Mouse (Mus musculus) stomach, postnatal 0 days (tissue): ENCODE measurements around the gene Ccnd3. TPM values are rescaled to one million over a fixed set of nuclear protein-coding genes. Genes with fewer than 3 reads are reported as not detected.

Experiments used
- ATAC-seq: fragments of 200-750 bp; cut with Nextera tagmentation; 2 replicates; pipeline ENCODE4 v1.8.0; 2017; ENCODE audit not compliant: low FRiP score, low TSS enrichment
- DNase-seq: peaks from one replicate; pipeline ENCODE4 v3.0.0-alpha.2; 2016; ENCODE audit warnings: low spot score
- H3K27ac ChIP-seq: fragments of 300-500 bp; sonication (generic); replicated peaks from 2 replicates; pipeline ENCODE4 v1.5.1; 2014; ENCODE audit warnings: mild to moderate bottlenecking, control low read depth
- H3K27me3 ChIP-seq: fragments of 300-500 bp; sonication (generic); 2 replicates; pipeline ENCODE4 v1.6.1; 2014; ENCODE audit warnings: low read length; ENCODE audit not compliant: control insufficient read depth, insufficient read depth
- H3K36me3 ChIP-seq: fragments of 300-500 bp; sonication (generic); 2 replicates; pipeline ENCODE4 v1.6.1; 2014; ENCODE audit warnings: low read length, mixed read lengths; ENCODE audit not compliant: control insufficient read depth, insufficient read depth
- H3K4me1 ChIP-seq: fragments of 300-500 bp; sonication (generic); replicated peaks from 2 replicates; pipeline ENCODE4 v1.6.1; 2014; ENCODE audit warnings: antibody characterized with exemption; ENCODE audit not compliant: control insufficient read depth, insufficient read depth
- H3K4me2 ChIP-seq: fragments of 300-500 bp; sonication (generic); replicated peaks from 2 replicates; pipeline ENCODE4 v1.6.1; 2014; ENCODE audit warnings: low read depth, mild to moderate bottlenecking, control low read depth, moderate library complexity
- H3K4me3 ChIP-seq: fragments of 300-500 bp; sonication (generic); 2 replicates; pipeline ENCODE4 v1.5.1; 2014; ENCODE audit warnings: low read depth, low read length, control low read depth
- H3K9ac ChIP-seq: fragments of 300-500 bp; sonication (generic); 2 replicates; pipeline ENCODE4 v1.6.1; 2014; ENCODE audit warnings: mild to moderate bottlenecking, low read length, control low read depth, mixed read lengths
- H3K9me3 ChIP-seq: fragments of 300-500 bp; sonication (generic); 2 replicates; pipeline ENCODE4 v1.6.1; 2016; ENCODE audit warnings: low read length; ENCODE audit not compliant: control insufficient read depth
- CTCF ChIP-seq: IDR thresholded peaks from 2 replicates; pipeline ENCODE4 v1.5.1; 2016; ENCODE audit warnings: antibody characterized with exemption, low read depth, mild to moderate bottlenecking, moderate library complexity
- EP300 ChIP-seq: optimal IDR thresholded peaks from 2 replicates; pipeline ENCODE3; 2016; ENCODE audit warnings: antibody characterized with exemption
- WGBS: fragments of 180-500 bp; shearing (Covaris S2); extraction: QIAGEN DNeasy Blood & Tissue Kit; methylation state at CpG from one replicate; pipeline ENCODE4 v1.1.7; 2014; 5-methylcytosine and 5-hydroxymethylcytosine counted together
- polyA plus RNA-seq: library from polyadenylated mRNA; unstranded; fragments of >200 nt; fragmentation: Nextera tagmentation; extraction: Ambion mirVana; gene quantifications from 2 replicates; pipeline ENCODE4 v1.2.1, GENCODE M21; 2015

Ccnd3 gene
- polyA plus RNA-seq, 1 experiment from 2014 or later, result 219 TPM

DNA sequence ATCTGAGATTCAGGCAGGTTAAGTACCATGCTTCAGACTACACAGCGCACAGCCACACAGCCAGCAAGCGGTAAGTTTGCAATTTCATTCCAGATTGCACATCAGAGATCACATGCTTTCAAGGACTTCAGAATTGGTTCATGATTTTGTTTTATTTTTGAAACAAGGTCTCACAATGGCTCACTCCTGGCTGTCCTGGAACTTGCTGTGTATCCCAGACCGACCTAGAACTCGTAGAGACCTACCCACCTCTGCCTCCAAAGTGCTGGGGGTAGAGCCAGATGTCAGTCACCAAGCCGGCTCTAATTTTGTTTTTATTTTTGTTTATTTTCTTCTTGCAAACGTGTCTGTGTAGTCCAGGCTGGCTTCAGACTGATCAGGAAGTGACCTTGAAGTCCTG is 58.0 kb downstream of the Ccnd3 start:
- ATAC-seq, result no peak
- no peaks in the 10 kb centered on the region for H3K27me3 ChIP-seq
- no peaks in the 10 kb centered on the region for H3K9me3 ChIP-seq
- H3K27ac ChIP-seq, result no peak overlapping the region
- TF ChIP-seq CTCF (no peak), EP300 (no peak)
- H3K36me3 ChIP-seq, result no peaks in the 10 kb centered on the region
- no peak overlapping the region for H3K4me3 ChIP-seq
- H3K4me1 ChIP-seq, result no peaks in the 10 kb centered on the region
- H3K4me2 ChIP-seq, result no peak overlapping the region
- 78% methylated on average over 6 of the region's 6 CpGs for WGBS
- H3K9ac ChIP-seq, result no peak overlapping the region
- DNase-seq, result no peak

GRCm38 (mm10) chr17:47564612-47565011 is 59.8 kb downstream of the Ccnd3 start:
- Histone ChIP-seq H3K27ac (no peak overlapping the region), H3K4me1 (no peaks in the 10 kb centered on the region), H3K4me3 (no peak overlapping the region), H3K27me3 (no peaks in the 10 kb centered on the region), H3K9ac (no peak overlapping the region), H3K36me3 (no peaks in the 10 kb centered on the region), H3K9me3 (no peaks in the 10 kb centered on the region), H3K4me2 (no peak overlapping the region)
- 79% methylated on average over 5 of the region's 5 CpGs for WGBS
- ATAC-seq, result no peak
- DNase-seq, result no peak
- TF ChIP-seq EP300 (no peak), CTCF (no peak)

DNA sequence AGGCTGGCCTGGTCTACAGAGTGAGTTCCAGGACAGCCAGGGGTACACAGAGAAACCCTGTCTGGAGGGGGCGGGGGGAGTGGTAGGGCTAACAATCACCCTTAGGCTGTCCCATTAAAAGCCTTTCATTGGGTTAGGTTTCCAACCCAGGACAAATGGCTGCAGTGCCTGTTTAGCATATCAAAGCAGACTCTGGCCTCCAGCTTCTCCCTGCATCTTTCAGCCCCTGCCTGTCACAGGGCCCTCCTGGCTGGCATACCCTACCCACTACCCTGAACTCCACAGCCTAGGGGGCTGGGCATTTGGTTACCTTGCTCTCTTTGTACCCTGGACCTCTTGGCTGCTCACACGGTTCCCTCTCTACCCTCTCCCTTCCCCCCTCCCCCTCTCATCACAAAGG is 61.3 kb downstream of the Ccnd3 start:
- 50% methylated on average over 2 of the region's 2 CpGs for WGBS
- no peak overlapping the region for H3K4me2 ChIP-seq
- no peaks in the 10 kb centered on the region for H3K36me3 ChIP-seq
- no peaks in the 10 kb centered on the region for H3K27me3 ChIP-seq
- no peak for DNase-seq
- no peak for ATAC-seq
- H3K9ac ChIP-seq, result no peak overlapping the region
- H3K4me1 ChIP-seq, result no peaks in the 10 kb centered on the region
- no peak overlapping the region for H3K4me3 ChIP-seq
- no peak overlapping the region for H3K27ac ChIP-seq
- TF ChIP-seq CTCF (no peak), EP300 (no peak)
- no peaks in the 10 kb centered on the region for H3K9me3 ChIP-seq

GRCm38 (mm10) chr17:47567271-47567670 is 62.4 kb downstream of the Ccnd3 start:
- TF ChIP-seq CTCF (no peak), EP300 (no peak)
- Histone ChIP-seq H3K9ac (no peak overlapping the region), H3K4me1 (no peaks in the 10 kb centered on the region), H3K36me3 (no peaks in the 10 kb centered on the region), H3K27me3 (no peaks in the 10 kb centered on the region), H3K9me3 (no peaks in the 10 kb centered on the region), H3K27ac (peak overlapping the region; percentile 35; the same call in 1 of the 2 replicates), H3K4me2 (no peak overlapping the region), H3K4me3 (no peak overlapping the region)
- ATAC-seq, result no peak
- DNase-seq, result no peak
- WGBS, result 60% methylated on average over 3 of the region's 3 CpGs

DNA sequence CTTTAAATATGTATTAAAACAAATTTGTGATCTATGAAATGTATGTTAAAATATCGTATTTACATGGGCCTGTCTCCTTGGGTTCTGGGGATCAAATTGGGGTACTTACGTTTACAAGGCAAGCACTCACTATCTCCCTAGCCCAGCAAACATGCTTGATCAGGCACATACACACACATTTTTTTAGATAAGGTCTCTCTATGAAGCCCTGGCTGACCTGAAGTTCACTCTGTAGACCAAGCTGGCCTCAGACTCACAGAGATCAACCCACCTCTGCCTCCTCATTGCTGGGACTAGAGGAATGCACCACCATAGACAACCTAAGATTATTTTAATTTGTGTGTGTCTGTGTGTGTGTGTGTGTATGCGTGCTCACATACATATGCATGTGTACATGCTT is 63.5 kb downstream of the Ccnd3 start:
- Histone ChIP-seq H3K4me3 (no peak overlapping the region), H3K27me3 (no peaks in the 10 kb centered on the region), H3K9ac (no peak overlapping the region), H3K9me3 (no peaks in the 10 kb centered on the region), H3K4me1 (no peaks in the 10 kb centered on the region), H3K4me2 (no peak overlapping the region), H3K36me3 (no peaks in the 10 kb centered on the region), H3K27ac (no peak overlapping the region)
- ATAC-seq, result no peak
- no peak for TF ChIP-seq EP300
- TF ChIP-seq CTCF, result no peak
- 93% methylated on average over 3 of the region's 3 CpGs for WGBS
- no peak for DNase-seq

DNA sequence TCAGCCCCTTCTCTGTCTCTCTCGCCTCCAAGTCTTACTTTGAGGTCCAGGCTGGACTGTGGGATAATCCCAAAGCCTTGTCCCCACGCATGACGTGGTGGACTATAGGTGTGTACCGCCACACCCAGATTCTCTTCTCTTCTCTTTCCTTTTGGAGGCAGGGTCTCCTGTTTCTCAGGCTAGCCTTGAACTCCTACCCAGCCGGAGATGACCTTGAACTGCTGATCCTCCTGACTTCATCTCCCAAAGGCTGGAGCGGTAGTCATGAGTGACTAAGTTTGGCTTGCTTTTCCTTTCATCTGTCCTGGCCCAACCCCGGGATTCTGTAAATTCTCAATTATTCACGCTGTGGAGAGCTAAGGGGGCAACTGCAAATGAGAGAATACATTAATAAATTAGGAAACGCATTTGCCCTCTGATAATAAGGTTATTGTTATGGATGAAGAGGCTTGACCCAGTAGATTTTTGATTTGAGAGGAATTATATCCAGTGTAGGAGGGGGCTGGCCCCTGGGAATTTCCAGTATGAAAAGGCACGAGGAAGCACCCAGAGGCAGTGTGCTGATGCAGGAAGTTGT is 64.2 kb downstream of the Ccnd3 start:
- Histone ChIP-seq H3K9ac (no peak overlapping the region), H3K27ac (no peak overlapping the region), H3K4me3 (no peak overlapping the region), H3K4me1 (no peaks in the 10 kb centered on the region), H3K27me3 (no peaks in the 10 kb centered on the region), H3K9me3 (no peaks in the 10 kb centered on the region), H3K36me3 (no peaks in the 10 kb centered on the region), H3K4me2 (no peak overlapping the region)
- TF ChIP-seq EP300 (no peak), CTCF (no peak)
- DNase-seq (no peak), ATAC-seq (no peak)
- 86% methylated on average over 10 of the region's 10 CpGs for WGBS
